Mouse (Mus musculus) gastrocnemius, adult 2 months (tissue): ENCODE results near the gene Fam189a1. TPM values are rescaled to one million over a fixed set of nuclear protein-coding genes. Genes with fewer than 3 reads are reported as not detected.

Source experiments
- DNase-seq: peaks from one replicate; pipeline ENCODE4 v3.0.0; 2022
- H3K27ac ChIP-seq: fragments of 200-600 bp; 2 replicates; pipeline ENCODE4 v1.8.1; 2022; ENCODE audit warnings: mild to moderate bottlenecking
- H3K4me3 ChIP-seq: fragments of 200-600 bp; 2 replicates; pipeline ENCODE4 v1.8.1; 2022; ENCODE audit warnings: mild to moderate bottlenecking, moderate library complexity
- CTCF ChIP-seq: fragments of 200-600 bp; IDR thresholded peaks from 2 replicates; pipeline ENCODE4 v1.8.1; 2022; ENCODE audit warnings: antibody characterized with exemption, mild to moderate bottlenecking, moderate library complexity
- intact Hi-C: fragments of 180-260 bp; cut with DNase I; formaldehyde crosslinking; loops from one replicate; pipeline ENCODE4 v1.15.1; 2025
- total RNA-seq, 2 experiments: library from RNA; stranded (reverse); gene quantifications; 2 replicates each; pipeline ENCODE4 v1.2.3; 2021

Fam189a1 gene
- total RNA-seq, 2 experiments from 2014 or later = not detected

- no peak for TF ChIP-seq CTCF
- intact Hi-C loops = no loop called here
These were observed 63.1 kb downstream of the Fam189a1 start for GRCm38 (mm10) chr7:65093314-65093713.

DNA sequence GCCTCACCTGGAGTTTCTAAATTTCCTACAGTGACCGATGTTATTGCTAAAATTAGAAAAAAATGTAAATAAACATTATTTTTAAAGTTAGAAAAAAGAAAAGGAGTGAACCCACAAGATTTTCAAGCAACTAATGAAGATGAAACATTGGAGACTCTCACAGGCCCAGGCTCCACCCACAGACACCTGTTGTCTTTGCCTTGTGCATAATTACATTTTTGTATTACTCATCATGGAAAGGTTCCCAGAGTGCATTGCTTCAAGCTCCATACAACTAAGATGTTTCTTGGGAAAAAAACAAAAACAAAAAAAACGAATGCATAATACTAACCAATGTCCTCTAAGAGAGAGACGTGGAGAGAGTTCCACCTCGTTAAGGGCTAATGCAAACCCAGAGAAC lies 64.9 kb downstream of the Fam189a1 start:
- intact Hi-C loops = no loop called here
- DNase-seq = no peak
- no peak for TF ChIP-seq CTCF
- Histone ChIP-seq H3K27ac (no peak overlapping the region), H3K4me3 (no peak overlapping the region)

More at GRCm38 (mm10) chr7:65093314-65093713, 63.1 kb downstream of the Fam189a1 start:
- Histone ChIP-seq H3K27ac (no peak overlapping the region), H3K4me3 (no peak overlapping the region)
- DNase-seq = no peak

DNA sequence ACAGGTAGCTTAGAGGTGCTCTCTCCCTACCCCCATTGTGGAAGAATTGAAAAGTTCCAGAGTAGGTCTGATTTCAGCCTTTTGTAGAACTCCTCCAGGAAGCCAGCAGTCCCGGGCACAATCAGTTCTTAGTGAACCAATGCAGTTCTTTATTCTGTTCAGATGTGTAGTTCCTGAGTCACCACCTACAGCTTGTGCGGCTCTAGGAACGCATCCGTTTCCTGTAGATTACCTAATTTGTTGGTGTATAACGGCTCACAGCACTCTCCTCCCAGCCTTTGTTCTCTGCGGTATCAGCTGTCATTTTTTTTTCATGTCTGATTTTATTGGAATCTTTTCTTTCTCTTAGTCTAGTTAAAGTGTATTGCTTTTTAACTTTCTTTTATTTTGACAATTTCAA lies 70.4 kb downstream of the Fam189a1 start:
- Histone ChIP-seq H3K4me3 (no peak overlapping the region), H3K27ac (no peak overlapping the region)
- no peak for DNase-seq
- TF ChIP-seq CTCF = no peak
- intact Hi-C loops = no loop called here

DNA sequence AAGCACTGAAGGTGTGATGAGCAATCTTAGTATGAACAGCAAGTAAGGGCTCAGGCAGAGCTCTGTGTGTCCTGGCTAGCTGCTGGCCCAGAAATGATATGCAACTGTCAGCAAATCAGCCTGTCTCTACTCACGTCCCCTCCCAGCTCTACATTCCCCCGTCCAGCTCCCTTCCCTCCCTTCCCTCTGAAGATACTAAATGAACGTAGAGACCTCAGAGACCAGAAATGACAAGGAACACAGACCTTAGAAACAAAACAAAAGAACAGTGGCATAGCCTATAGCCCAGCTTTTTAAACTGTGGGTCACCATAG lies 73.6 kb downstream of the Fam189a1 start:
- H3K27ac ChIP-seq = no peak overlapping the region
- intact Hi-C loops = no loop called here
- DNase-seq = no peak
- TF ChIP-seq CTCF = no peak
- no peak overlapping the region for H3K4me3 ChIP-seq

DNA sequence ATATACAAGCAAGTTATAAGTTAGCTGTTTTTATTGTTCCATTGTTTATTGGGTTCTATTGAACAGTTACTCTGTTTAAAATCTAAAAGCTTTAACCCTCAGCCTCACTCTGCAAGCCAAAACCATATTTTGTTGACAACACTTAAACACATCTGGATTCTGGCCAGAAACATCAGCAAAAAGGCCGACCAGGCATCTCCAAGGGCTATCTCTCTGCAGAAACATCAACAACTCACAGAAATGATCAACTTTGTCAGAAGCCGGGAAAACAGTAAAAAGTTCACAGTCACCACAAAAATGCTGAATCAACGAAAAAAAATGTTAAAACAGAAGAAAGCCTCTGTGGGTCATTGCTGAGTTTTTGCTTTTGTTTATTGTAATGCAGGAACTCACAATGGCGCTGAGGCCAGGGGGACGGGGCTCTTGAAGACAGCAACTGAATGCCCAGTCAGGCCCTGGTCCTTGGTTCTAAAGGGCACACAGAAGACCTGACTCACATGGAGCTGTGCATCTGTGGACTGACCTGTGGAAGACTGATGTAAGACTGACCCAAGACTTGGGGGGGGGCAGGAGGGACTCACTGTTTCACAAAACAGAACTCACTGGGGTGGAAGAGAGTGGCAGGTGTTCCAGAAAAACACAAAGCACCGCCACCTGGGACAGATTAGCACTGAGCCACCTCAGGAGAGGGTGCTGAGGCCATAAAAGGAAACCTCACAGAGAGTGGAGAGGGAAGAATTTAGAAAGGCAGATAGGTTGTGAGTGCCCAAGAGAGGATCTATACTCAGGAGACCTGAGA lies 74.2 kb downstream of the Fam189a1 start:
- Histone ChIP-seq H3K4me3 (no peak overlapping the region), H3K27ac (no peak overlapping the region)
- TF ChIP-seq CTCF = no peak
- no peak for DNase-seq
- intact Hi-C loops = no loop called here

GRCm38 (mm10) chr7:65076134-65076533 lies 80.2 kb downstream of the Fam189a1 start:
- intact Hi-C loops = no loop called here

GRCm38 (mm10) chr7:65074194-65074593 lies 82.2 kb downstream of the Fam189a1 start:
- DNase-seq = no peak
- Histone ChIP-seq H3K4me3 (no peak overlapping the region), H3K27ac (no peak overlapping the region)
- intact Hi-C loops = no loop called here
- no peak for TF ChIP-seq CTCF

More at GRCm38 (mm10) chr7:65076134-65076533, 80.2 kb downstream of the Fam189a1 start:
- Histone ChIP-seq H3K4me3 (no peak overlapping the region), H3K27ac (no peak overlapping the region)
- no peak for TF ChIP-seq CTCF
- DNase-seq = no peak

GRCm38 (mm10) chr7:65073555-65073954 lies 82.8 kb downstream of the Fam189a1 start:
- Histone ChIP-seq H3K4me3 (no peak overlapping the region), H3K27ac (no peak overlapping the region)
- DNase-seq = peak; percentile 57
- intact Hi-C loops = loop anchor here (1.0 to 2.0 kb wide), 2 partner anchors 123 to 291 kb away; no protein-coding TSS in a partner anchor
- peak; percentile 73 for TF ChIP-seq CTCF

DNA sequence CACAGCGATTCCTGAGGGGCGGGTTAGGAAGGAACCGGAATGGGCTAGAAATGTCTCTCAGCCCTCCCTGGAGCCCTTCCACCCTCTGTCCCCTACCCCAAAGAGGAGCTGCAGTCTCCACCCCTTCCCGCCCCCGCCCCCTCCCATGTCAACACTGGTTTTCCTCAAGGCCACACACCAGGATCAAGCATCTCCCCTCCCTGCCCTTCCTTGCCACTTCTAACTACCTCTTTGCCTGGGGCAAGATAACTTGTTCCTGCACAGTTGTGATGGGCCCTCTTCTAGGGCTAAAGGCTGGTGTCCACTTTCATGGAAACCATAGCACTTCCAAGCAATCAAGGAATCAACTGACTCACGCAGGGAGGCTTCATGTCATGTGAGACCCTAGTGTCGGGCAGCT lies 90.2 kb downstream of the Fam189a1 start:
- Histone ChIP-seq H3K4me3 (no peak overlapping the region), H3K27ac (no peak overlapping the region)
- no peak for DNase-seq
- no peak for TF ChIP-seq CTCF
- intact Hi-C loops = no loop called here

GRCm38 (mm10) chr7:65065457-65065856 lies 90.9 kb downstream of the Fam189a1 start:
- TF ChIP-seq CTCF = no peak
- Histone ChIP-seq H3K4me3 (no peak overlapping the region), H3K27ac (no peak overlapping the region)
- intact Hi-C loops = no loop called here
- no peak for DNase-seq

DNA sequence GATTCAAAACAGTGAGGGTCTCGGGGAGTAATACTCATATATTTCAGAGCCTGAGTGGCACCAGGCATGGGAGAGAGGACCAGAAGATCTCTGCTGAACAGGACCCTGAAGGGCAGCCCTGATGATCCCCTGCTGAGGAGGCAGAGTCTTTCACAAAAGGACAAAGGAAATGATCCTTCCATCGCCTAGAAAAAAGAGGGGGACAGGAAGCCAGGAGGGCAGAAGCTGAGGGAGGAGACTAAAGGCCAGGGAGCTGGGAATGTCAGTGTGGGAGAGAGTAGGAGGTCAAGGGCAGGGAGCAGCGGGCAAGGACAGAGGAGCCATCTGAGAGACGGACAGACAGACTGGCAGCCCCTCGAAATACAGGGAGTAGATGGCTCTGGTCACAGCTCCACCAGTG lies 91.7 kb downstream of the Fam189a1 start:
- no peak for TF ChIP-seq CTCF
- H3K4me3 ChIP-seq = no peak overlapping the region
- DNase-seq = no peak
- H3K27ac ChIP-seq = no peak overlapping the region
- intact Hi-C loops = no loop called here

DNA sequence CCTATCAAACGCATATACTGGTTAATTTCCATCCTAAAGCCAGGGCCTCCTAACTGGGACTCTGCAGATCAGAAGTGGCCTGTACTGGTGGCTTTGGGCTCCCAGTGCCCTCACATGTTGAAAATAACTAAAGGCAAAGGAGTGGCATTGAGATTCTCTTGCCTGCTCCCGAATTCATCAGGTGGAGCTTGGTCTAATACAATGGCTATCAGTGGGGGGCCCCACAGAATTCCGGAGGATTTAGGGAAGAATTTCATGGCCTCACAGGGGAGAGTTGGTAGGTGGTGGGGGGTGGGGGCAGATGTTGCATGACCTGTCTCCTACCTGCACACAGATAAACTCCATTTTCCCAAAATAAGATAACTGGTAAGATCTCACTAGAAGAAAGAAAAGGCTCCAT lies 92.3 kb downstream of the Fam189a1 start:
- intact Hi-C loops = no loop called here
- TF ChIP-seq CTCF = no peak
- DNase-seq = no peak
- H3K27ac ChIP-seq = no peak overlapping the region
- no peak overlapping the region for H3K4me3 ChIP-seq

GRCm38 (mm10) chr7:65060163-65060799 lies 96.1 kb downstream of the Fam189a1 start:
- no peak overlapping the region for H3K4me3 ChIP-seq
- no peak for DNase-seq
- H3K27ac ChIP-seq = no peak overlapping the region
- intact Hi-C loops = no loop called here
- no peak for TF ChIP-seq CTCF

GRCm38 (mm10) chr7:65056864-65057263 lies 99.5 kb downstream of the Fam189a1 start:
- no peak overlapping the region for H3K4me3 ChIP-seq
- H3K27ac ChIP-seq = no peak overlapping the region
- intact Hi-C loops = no loop called here
- no peak for DNase-seq
- no peak for TF ChIP-seq CTCF
